Mouse (Mus musculus) embryonic facial prominence, embryonic 14.5 days (tissue): ENCODE data around the gene Krcc1. TPM values are rescaled to one million over a fixed set of nuclear protein-coding genes. Genes with fewer than 3 reads are reported as not detected.

Experiments used
- ATAC-seq: fragments of 200-750 bp; cut with Nextera tagmentation; 2 replicates; pipeline ENCODE4 v1.8.0; 2017; ENCODE audit warnings: low read depth, moderate number of reproducible peaks, moderate TSS enrichment
- DNase-seq: peaks from one replicate; pipeline ENCODE4 v3.0.0-alpha.2; 2015; ENCODE audit warnings: low spot score
- H3K27ac ChIP-seq: fragments of 300-500 bp; sonication (generic); replicated peaks from 2 replicates; pipeline ENCODE4 v1.5.1; 2014; ENCODE audit warnings: low read depth, mild to moderate bottlenecking, low read length, moderate library complexity
- H3K27me3 ChIP-seq: fragments of 300-500 bp; sonication (generic); replicated peaks from 2 replicates; pipeline ENCODE4 v1.6.1; 2014; ENCODE audit warnings: low read length; ENCODE audit not compliant: control insufficient read depth, insufficient read depth
- H3K36me3 ChIP-seq: fragments of 300-500 bp; sonication (generic); 2 replicates; pipeline ENCODE4 v1.6.1; 2014; ENCODE audit warnings: low read length, mixed read lengths; ENCODE audit not compliant: control insufficient read depth, insufficient read depth
- H3K4me1 ChIP-seq: fragments of 300-500 bp; sonication (generic); 2 replicates; pipeline ENCODE4 v1.6.1; 2014; ENCODE audit warnings: antibody characterized with exemption, low read length; ENCODE audit not compliant: control insufficient read depth, insufficient read depth
- H3K4me2 ChIP-seq: fragments of 300-500 bp; sonication (generic); 2 replicates; pipeline ENCODE4 v1.6.1; 2014; ENCODE audit warnings: low read depth, mild to moderate bottlenecking, low read length, moderate library complexity, mixed read lengths
- H3K4me3 ChIP-seq: fragments of 300-500 bp; sonication (generic); 2 replicates; pipeline ENCODE4 v1.5.1; 2014; ENCODE audit warnings: low read depth, mild to moderate bottlenecking, low read length
- H3K9ac ChIP-seq: fragments of 300-500 bp; sonication (generic); 2 replicates; pipeline ENCODE4 v1.6.1; 2014; ENCODE audit warnings: low read depth, mild to moderate bottlenecking, low read length, moderate library complexity, mixed read lengths
- H3K9me3 ChIP-seq: fragments of 300-500 bp; sonication (generic); 2 replicates; pipeline ENCODE4 v1.6.1; 2016; ENCODE audit warnings: low read length; ENCODE audit not compliant: control insufficient read depth
- WGBS: fragments of 180-500 bp; shearing (Covaris S2); extraction: QIAGEN DNeasy Blood & Tissue Kit; methylation state at CpG from one replicate; pipeline ENCODE4 v1.1.7; 2014; 5-methylcytosine and 5-hydroxymethylcytosine counted together
- polyA plus RNA-seq: library from polyadenylated mRNA; unstranded; fragments of >200 nt; fragmentation: Nextera tagmentation; extraction: Ambion mirVana; gene quantifications from 2 replicates; pipeline ENCODE4 v1.2.1, GENCODE M21; 2014

Gene Krcc1
- polyA plus RNA-seq, 1 experiment from 2014 or later: 47.5 TPM

- no peak for ATAC-seq
- no peaks in the 10 kb centered on the region for H3K27me3 ChIP-seq
- H3K4me3 ChIP-seq: no peak overlapping the region
- no peak overlapping the region for H3K9ac ChIP-seq
- no peak overlapping the region for H3K27ac ChIP-seq
- no peak for DNase-seq
- H3K9me3 ChIP-seq: no peaks in the 10 kb centered on the region
- H3K36me3 ChIP-seq: no peaks in the 10 kb centered on the region
- no peak overlapping the region for H3K4me2 ChIP-seq
- 89% methylated on average over 26 of the region's 26 CpGs for whole genome bisulfite sequencing
- H3K4me1 ChIP-seq: no peaks in the 10 kb centered on the region
Measured at GRCm38 (mm10) chr6:71239069-71239750, 32.3 kb upstream of the Krcc1 start.

DNA sequence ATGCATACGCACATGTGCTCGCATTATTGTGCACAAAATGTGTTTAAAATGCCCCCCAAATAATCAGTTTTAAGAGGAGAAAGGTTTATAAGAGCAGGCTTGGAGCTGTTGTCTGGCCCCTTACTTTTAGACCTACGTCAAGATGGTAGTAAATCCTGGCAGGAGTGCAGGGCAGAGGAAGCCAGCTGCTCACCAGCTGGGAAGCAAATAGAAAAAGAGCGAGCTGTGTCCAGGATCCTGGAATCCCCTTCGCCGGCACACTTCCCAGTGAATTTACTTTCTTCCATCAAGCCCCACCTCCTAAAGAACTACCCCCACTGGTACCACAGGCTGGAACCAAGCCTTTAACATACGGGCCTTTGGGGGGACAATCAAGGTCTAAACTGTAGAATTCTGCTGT lies 30.6 kb upstream of the Krcc1 start:
- H3K4me3 ChIP-seq: no peak overlapping the region
- H3K27ac ChIP-seq: no peak overlapping the region
- no peaks in the 10 kb centered on the region for H3K27me3 ChIP-seq
- H3K9me3 ChIP-seq: no peaks in the 10 kb centered on the region
- WGBS: 73% methylated on average over 7 of the region's 7 CpGs
- no peaks in the 10 kb centered on the region for H3K36me3 ChIP-seq
- DNase-seq (no peak), ATAC-seq (no peak)
- H3K9ac ChIP-seq: no peak overlapping the region
- no peak overlapping the region for H3K4me2 ChIP-seq
- H3K4me1 ChIP-seq: no peaks in the 10 kb centered on the region

- no peak for ATAC-seq
- no peak overlapping the region for H3K4me3 ChIP-seq
Measured at GRCm38 (mm10) chr6:71242811-71243210, 28.7 kb upstream of the Krcc1 start.

GRCm38 (mm10) chr6:71243258-71243657 lies 28.2 kb upstream of the Krcc1 start:
- Histone ChIP-seq H3K36me3 (no peaks in the 10 kb centered on the region), H3K27ac (no peak overlapping the region), H3K4me1 (no peaks in the 10 kb centered on the region), H3K9me3 (no peaks in the 10 kb centered on the region), H3K4me2 (no peak overlapping the region), H3K27me3 (no peaks in the 10 kb centered on the region), H3K9ac (no peak overlapping the region), H3K4me3 (no peak overlapping the region)
- DNase-seq (no peak), ATAC-seq (no peak)
- 88% methylated on average over 3 of the region's 3 CpGs for WGBS

More at GRCm38 (mm10) chr6:71242811-71243210, 28.7 kb upstream of the Krcc1 start:
- H3K4me1 ChIP-seq: no peaks in the 10 kb centered on the region
- H3K36me3 ChIP-seq: no peaks in the 10 kb centered on the region
- no peak for DNase-seq
- WGBS: 90% methylated on average over 1 of the region's 1 CpGs
- H3K4me2 ChIP-seq: no peak overlapping the region
- no peaks in the 10 kb centered on the region for H3K27me3 ChIP-seq
- H3K9ac ChIP-seq: no peak overlapping the region
- H3K9me3 ChIP-seq: no peaks in the 10 kb centered on the region
- H3K27ac ChIP-seq: no peak overlapping the region

DNA sequence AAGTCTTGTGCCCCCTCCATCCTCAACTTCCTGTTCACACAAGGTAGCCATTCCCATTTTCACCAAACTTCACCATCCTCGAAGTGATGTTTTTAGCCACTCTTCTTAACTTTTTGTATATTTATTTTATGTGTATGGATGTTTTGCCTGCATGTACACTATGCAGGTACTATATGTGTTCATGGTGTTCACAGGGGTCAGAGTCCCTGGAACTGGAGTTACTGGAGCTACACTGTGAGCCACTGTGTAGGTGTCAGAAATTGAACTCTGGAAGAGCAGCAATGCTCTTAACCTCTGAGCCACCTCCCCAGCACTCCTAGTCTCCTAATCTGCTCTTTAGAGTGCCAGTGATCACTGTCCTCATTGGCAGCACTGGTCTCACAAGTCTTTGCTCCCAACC lies 23.1 kb upstream of the Krcc1 start:
- no peaks in the 10 kb centered on the region for H3K27me3 ChIP-seq
- ATAC-seq (no peak), DNase-seq (no peak)
- no peak overlapping the region for H3K27ac ChIP-seq
- H3K9ac ChIP-seq: no peak overlapping the region
- WGBS: 74% methylated on average over 1 of the region's 1 CpGs
- H3K4me2 ChIP-seq: no peak overlapping the region
- no peaks in the 10 kb centered on the region for H3K36me3 ChIP-seq
- H3K4me3 ChIP-seq: no peak overlapping the region
- no peaks in the 10 kb centered on the region for H3K9me3 ChIP-seq
- H3K4me1 ChIP-seq: no peaks in the 10 kb centered on the region

DNA sequence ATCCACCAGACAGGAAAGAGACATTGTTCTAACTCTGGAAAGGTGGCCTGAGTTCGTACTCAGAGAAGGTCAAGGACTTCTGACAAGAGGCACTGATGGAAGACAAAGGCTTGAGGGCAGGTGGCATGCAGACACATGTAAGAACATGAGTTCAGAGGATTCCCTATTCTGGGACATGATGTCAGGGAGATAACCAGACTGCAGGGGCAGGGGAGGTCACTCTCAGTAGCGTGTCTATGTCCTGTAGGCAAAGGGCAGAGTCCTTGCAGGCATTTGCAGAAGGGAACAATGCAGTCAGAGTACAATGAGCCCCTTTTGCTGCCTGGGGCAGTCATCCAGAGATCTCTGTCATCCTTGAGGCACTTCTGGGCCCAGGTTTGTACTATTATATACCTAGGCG lies 21.9 kb upstream of the Krcc1 start:
- 66% methylated on average over 3 of the region's 3 CpGs for WGBS
- no peaks in the 10 kb centered on the region for H3K27me3 ChIP-seq
- ATAC-seq: no peak
- H3K36me3 ChIP-seq: no peaks in the 10 kb centered on the region
- H3K4me2 ChIP-seq: no peak overlapping the region
- no peak overlapping the region for H3K4me3 ChIP-seq
- no peaks in the 10 kb centered on the region for H3K4me1 ChIP-seq
- H3K9ac ChIP-seq: no peak overlapping the region
- no peak for DNase-seq
- H3K27ac ChIP-seq: no peak overlapping the region
- no peaks in the 10 kb centered on the region for H3K9me3 ChIP-seq

DNA sequence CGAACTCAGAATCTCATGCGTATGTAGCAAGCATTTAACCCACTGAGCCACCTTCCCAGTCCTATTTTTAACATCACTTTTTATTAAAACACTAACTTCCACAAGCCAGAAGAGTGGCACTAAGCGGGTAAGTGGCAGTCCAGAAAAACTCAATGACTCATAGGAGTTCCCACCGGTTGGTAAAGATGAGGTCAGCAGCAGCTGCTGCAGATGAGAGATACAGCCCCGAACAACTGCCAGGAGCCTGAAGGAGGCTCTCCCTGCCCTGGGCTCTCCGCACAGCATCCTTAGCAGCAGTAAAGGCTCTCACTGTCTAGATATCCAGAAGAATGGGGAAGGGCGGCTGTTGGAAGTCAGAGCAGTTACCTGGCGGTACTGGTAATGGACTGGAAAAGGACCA lies 20.5 kb upstream of the Krcc1 start:
- Histone ChIP-seq H3K36me3 (no peaks in the 10 kb centered on the region), H3K9ac (no peak overlapping the region), H3K27me3 (no peaks in the 10 kb centered on the region), H3K9me3 (no peaks in the 10 kb centered on the region), H3K4me2 (no peak overlapping the region), H3K4me3 (no peak overlapping the region), H3K27ac (no peak overlapping the region), H3K4me1 (no peaks in the 10 kb centered on the region)
- no peak for ATAC-seq
- no peak for DNase-seq
- WGBS: 82% methylated on average over 8 of the region's 8 CpGs

DNA sequence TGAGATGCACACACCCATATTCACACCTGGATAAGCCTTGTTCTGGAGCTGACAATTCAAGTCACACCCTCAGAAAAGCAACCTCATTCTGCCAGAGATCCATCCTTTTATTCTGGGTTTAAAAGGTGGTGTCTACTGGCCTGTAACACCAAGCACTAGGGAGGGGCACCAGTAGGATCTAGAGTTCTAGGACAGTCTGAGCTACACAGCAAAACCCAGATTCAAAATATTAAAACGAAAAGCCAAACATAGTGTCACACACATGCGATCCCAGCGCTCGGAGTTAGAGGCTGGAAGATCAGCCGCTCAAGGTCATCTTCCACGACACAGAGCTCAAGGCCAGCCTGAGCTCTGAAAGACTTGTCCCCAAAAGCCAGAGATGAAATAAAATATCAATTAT lies 17.0 kb upstream of the Krcc1 start:
- Histone ChIP-seq H3K9me3 (no peaks in the 10 kb centered on the region), H3K27me3 (no peaks in the 10 kb centered on the region), H3K4me2 (no peak overlapping the region), H3K27ac (no peak overlapping the region), H3K4me1 (no peaks in the 10 kb centered on the region), H3K9ac (no peak overlapping the region), H3K36me3 (no peaks in the 10 kb centered on the region), H3K4me3 (no peak overlapping the region)
- DNase-seq: no peak
- WGBS: 87% methylated on average over 6 of the region's 6 CpGs
- ATAC-seq: no peak

GRCm38 (mm10) chr6:71256166-71256565 lies 15.3 kb upstream of the Krcc1 start:
- no peaks in the 10 kb centered on the region for H3K27me3 ChIP-seq
- H3K9me3 ChIP-seq: no peaks in the 10 kb centered on the region
- ATAC-seq (no peak), DNase-seq (no peak)
- no peaks in the 10 kb centered on the region for H3K4me1 ChIP-seq
- no peak overlapping the region for H3K4me3 ChIP-seq
- WGBS: 86% methylated on average over 10 of the region's 10 CpGs
- no peak overlapping the region for H3K4me2 ChIP-seq
- no peaks in the 10 kb centered on the region for H3K36me3 ChIP-seq
- H3K9ac ChIP-seq: no peak overlapping the region
- no peak overlapping the region for H3K27ac ChIP-seq
